Mouse (Mus musculus) ES-Bruce4 (cell line): ENCODE results near the gene N4bp2l2. TPM values are rescaled to one million over a fixed set of nuclear protein-coding genes. Genes with fewer than 3 reads are reported as not detected.

Experiments used
- H3K27ac ChIP-seq: 2 replicates; pipeline ENCODE4 v1.5.1; 2012; ENCODE audit warnings: low read length, inconsistent platforms; ENCODE audit not compliant: insufficient read depth
- H3K27me3 ChIP-seq: 2 replicates; pipeline ENCODE4 v1.6.1; 2012; ENCODE audit warnings: mild to moderate bottlenecking, low read length, inconsistent platforms; ENCODE audit not compliant: control insufficient read depth, poor library complexity, insufficient read depth, severe bottlenecking
- H3K36me3 ChIP-seq: 2 replicates; pipeline ENCODE4 v1.6.1; 2012; ENCODE audit warnings: inconsistent platforms, mild to moderate bottlenecking, low read length, moderate library complexity; ENCODE audit not compliant: control insufficient read depth, poor library complexity, insufficient read depth, severe bottlenecking
- H3K4me1 ChIP-seq: one replicate; pipeline ENCODE4 v1.8.1; 2011; ENCODE audit warnings: low read length; ENCODE audit not compliant: control insufficient read depth, insufficient read depth
- H3K4me3 ChIP-seq: 2 replicates; pipeline ENCODE4 v1.5.1; 2011; ENCODE audit warnings: low read depth, mild to moderate bottlenecking, low read length
- H3K9ac ChIP-seq: 2 replicates; pipeline ENCODE4 v1.6.1; 2012; ENCODE audit warnings: low read depth, mild to moderate bottlenecking, inconsistent platforms; ENCODE audit not compliant: poor library complexity, severe bottlenecking
- H3K9me3 ChIP-seq: replicated peaks from 2 replicates; pipeline ENCODE4 v1.6.1; 2012; ENCODE audit warnings: mild to moderate bottlenecking, low read length, inconsistent platforms; ENCODE audit not compliant: control insufficient read depth, poor library complexity, insufficient read depth, severe bottlenecking
- CTCF ChIP-seq: IDR thresholded peaks from one replicate; pipeline ENCODE4 v1.8.1; 2011; ENCODE audit warnings: low read depth, low read length
- EP300 ChIP-seq: IDR thresholded peaks from 2 replicates; pipeline ENCODE4 v1.6.1; 2011; ENCODE audit warnings: low read depth, low read length; ENCODE audit not compliant: insufficient read depth
- POLR2A ChIP-seq: IDR thresholded peaks from one replicate; pipeline ENCODE4 v1.8.1; 2011; ENCODE audit warnings: low read length; ENCODE audit not compliant: insufficient read depth
- polyA plus RNA-seq: library from polyadenylated mRNA; stranded (reverse); fragments of >200 nt; gene quantifications from 2 replicates; pipeline ENCODE4 v1.2.4, GENCODE M21; 2011; ENCODE audit warnings: low read depth; ENCODE audit not compliant: missing spikeins, insufficient read depth, insufficient read length

The N4bp2l2 gene
- polyA plus RNA-seq, 1 experiment: 179 TPM

DNA sequence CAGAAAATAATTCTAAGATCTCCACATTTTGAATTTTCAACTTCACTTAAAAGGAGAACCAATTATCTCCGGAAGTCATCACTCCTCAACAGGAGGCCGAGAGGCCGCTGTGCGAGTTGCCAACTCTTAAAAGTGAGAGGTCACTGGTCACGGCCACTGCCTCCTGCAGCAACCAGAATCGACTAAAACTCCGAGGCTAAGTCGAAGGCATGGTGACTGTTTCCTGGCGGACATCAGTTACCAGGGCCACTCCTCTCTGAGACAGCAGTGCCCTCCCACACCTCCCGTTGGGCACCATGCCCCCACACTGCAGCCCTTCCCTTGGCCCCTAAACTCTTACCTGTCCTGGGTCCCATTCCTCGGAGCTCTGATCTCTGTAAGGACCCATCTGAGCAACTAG, 89.2 kb downstream of the N4bp2l2 start:
- TF ChIP-seq CTCF (no peak), POLR2A (no peak), EP300 (no peak)
- H3K4me1 ChIP-seq: no peaks in the 10 kb centered on the region

DNA sequence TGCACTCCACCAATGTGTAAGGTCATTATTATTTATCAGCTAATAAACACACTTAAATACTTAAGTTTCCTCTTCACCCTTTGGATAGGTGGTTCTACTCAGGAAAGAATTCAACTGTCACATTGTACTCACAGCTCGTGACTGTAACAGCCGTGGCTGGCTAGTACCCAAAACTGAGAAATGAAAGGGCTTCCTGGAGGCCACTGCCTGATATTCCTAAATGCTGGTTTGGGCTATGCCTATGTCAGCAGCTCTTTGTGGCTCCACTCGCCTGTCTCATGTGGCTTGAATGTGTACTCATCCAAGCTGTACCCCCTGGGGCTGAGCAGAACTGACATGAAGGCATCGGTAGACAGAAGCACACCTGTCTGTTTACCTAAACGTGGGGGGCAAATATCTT, 91.1 kb downstream of the N4bp2l2 start:
- H3K27me3 ChIP-seq: no peaks in the 10 kb centered on the region
- H3K9me3 ChIP-seq: no peaks in the 10 kb centered on the region
- no peak overlapping the region for H3K9ac ChIP-seq
- H3K27ac ChIP-seq: no peak overlapping the region
- no peaks in the 10 kb centered on the region for H3K4me1 ChIP-seq
- TF ChIP-seq POLR2A: no peak
- no peak for TF ChIP-seq EP300
- TF ChIP-seq CTCF: no peak
- H3K36me3 ChIP-seq: no peaks in the 10 kb centered on the region
- H3K4me3 ChIP-seq: no peak overlapping the region

More for the DNA sequence above, 89.2 kb downstream of the N4bp2l2 start:
- Histone ChIP-seq H3K4me3 (no peak overlapping the region), H3K9ac (no peak overlapping the region), H3K36me3 (no peaks in the 10 kb centered on the region), H3K9me3 (no peaks in the 10 kb centered on the region), H3K27ac (no peak overlapping the region), H3K27me3 (no peaks in the 10 kb centered on the region)

DNA sequence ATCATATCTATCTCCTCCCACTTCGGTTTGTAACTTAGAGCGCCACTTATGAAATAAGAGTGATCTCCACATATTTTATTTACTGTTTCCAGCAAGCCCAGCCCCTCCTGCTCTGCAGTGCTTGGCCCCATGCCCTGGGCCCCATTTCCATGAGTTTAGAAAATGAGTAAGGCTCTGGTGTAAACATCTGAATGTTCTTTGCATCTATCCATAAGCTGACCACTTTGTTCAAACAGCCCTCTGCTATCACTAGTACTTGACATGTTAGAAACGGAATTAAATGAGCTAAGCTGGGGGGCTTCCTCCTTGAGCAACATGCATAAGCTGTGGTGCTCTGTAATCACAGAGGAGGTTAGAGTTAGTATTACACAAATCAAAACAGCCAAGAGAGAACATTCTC, 91.6 kb downstream of the N4bp2l2 start:
- Histone ChIP-seq H3K9ac (no peak overlapping the region), H3K27ac (no peak overlapping the region), H3K9me3 (no peaks in the 10 kb centered on the region), H3K36me3 (no peaks in the 10 kb centered on the region), H3K4me1 (no peaks in the 10 kb centered on the region), H3K4me3 (no peak overlapping the region), H3K27me3 (no peaks in the 10 kb centered on the region)
- TF ChIP-seq POLR2A (no peak), EP300 (no peak), CTCF (no peak)

DNA sequence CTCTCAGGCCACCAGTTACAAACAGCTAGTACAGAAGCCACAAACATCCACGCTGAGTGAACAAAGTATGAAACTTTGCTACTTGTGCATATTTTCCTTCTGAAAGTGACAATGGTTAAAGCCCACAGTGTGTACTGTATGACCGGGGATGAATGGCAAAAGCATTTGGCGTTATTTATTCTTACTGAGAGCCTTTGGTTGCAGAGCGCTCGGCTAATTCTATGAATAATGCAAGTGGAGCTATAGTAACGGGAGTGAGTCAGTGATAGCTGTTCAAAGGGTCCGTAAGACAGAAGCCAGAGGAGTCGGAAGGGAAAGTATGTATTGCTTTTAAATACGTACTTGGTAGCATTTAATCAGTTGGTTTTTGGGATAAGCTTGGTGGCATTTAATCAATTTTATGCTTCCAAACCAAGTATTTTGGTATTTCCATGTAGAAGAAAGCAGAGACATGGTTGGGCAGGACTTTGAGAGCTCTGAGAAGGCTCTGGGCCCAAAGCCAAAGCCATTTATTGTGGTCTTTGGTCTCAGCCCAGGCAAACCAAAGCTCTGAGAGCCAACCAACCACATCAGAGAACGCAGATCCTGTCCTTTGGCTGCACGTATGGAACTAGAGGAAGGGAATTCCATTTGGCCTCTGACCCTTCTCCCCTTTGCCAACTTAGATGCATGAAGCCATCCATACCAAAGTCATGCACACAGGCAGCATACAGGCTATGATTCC, 95.3 kb downstream of the N4bp2l2 start:
- Histone ChIP-seq H3K36me3 (peaks cover 11% of the 10 kb centered on the region), H3K4me3 (no peak overlapping the region)

DNA sequence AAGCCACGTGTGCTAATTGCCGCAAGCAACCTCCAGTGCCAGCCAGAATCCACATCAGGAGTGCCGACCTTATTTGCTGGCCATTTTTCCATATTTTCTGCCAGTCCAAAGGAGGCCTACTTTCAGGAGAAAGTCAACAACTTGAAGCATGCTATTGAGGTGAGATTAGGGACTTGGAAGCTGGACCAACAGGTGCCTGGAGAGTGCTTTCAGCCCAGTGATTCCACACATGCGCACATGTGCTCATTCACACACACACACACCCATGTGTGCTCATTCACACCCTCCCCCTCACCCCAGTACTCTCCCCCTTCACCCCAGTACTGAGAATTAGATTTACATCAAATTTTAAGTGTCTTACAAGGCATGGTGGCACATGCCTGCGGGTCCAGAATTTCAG, 99.0 kb downstream of the N4bp2l2 start:
- Histone ChIP-seq H3K4me3 (no peak overlapping the region), H3K27me3 (no peaks in the 10 kb centered on the region), H3K27ac (no peak overlapping the region), H3K9ac (no peak overlapping the region), H3K36me3 (peaks cover 14% of the 10 kb centered on the region), H3K4me1 (peaks cover 4% of the 10 kb centered on the region), H3K9me3 (no peaks in the 10 kb centered on the region)
- TF ChIP-seq EP300 (no peak), POLR2A (no peak), CTCF (no peak)

More for the DNA sequence above, 95.3 kb downstream of the N4bp2l2 start:
- Histone ChIP-seq H3K27me3 (no peaks in the 10 kb centered on the region), H3K4me1 (no peaks in the 10 kb centered on the region), H3K9ac (no peak overlapping the region), H3K9me3 (no peaks in the 10 kb centered on the region), H3K27ac (no peak overlapping the region)
- TF ChIP-seq CTCF (no peak), EP300 (no peak), POLR2A (no peak)

DNA sequence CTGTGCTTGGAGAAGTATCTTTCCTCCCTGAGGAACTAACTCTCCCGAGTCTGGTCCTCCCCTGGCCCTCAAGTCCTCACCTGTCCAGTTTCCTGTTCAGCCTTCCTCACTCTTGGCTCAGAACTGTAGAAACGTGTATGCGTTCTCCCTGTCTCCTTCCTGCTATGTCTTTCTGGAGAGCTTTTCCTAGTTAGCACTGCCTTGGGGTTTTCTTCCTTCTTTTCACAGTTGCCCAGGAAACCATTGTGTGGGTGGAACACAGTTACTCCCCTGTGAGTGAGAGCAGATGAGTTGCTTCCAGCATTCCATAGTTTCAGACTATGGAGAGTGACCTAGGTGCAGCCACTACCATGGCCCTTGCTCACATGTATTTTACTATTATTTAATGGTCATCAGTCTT, 99.8 kb downstream of the N4bp2l2 start:
- Histone ChIP-seq H3K4me3 (no peak overlapping the region), H3K27me3 (no peaks in the 10 kb centered on the region), H3K36me3 (peaks cover 14% of the 10 kb centered on the region), H3K9ac (no peak overlapping the region), H3K4me1 (peaks cover 4% of the 10 kb centered on the region), H3K27ac (no peak overlapping the region), H3K9me3 (no peaks in the 10 kb centered on the region)
- no peak for TF ChIP-seq POLR2A
- TF ChIP-seq EP300: no peak
- TF ChIP-seq CTCF: no peak
